In the genomic region with DNA sequence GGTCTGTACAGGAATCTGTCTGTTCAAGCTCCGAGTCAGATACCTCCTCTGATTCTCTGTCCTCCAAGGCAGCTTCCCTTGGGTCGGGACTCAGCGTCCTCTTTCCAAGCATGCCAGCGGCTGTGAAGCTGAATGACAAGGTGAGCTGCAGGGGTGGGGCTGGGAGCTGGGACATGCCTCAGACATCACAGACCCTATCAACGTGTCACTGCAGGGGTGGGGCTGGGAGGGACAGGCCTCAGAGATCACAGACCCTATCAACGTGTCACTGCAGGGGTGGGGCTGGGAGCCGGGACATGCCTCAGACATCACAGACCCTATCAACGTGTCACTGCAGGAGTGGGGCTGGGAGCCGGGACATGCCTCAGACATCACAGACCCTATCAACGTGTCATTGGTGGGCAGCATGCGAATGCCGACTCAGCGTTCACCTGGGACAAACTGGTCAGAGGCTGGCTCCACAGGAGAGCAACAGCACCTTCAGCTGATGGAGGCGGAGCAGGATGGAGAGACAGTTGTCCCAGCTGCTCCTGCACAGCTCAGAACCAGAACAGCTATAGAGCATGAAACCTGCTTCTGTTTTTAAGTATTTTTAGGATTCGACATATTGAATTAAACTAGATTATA, we compare ENCODE assay signal across 22 mouse cellular contexts.
DNase-seq lines count a peak whose midpoint lies in the region; ATAC-seq and TF ChIP-seq lines count a peak whose summit lies in the region.
"Had no signal": no experiment of that assay in that cellular context is flagged by ENCODE, and none has a peak within 500 bp of the region (broad histone marks: within the 10 kb centered on the region; RNA-seq: fewer than 3 reads in every experiment).

No protein-coding gene starts in this region.

- H3K4me1 ChIP-seq in intestine, embryonic 14.5 days (replicated peaks; ENCODE audit: control insufficient read depth, insufficient read depth, low read length): no peaks in the 10 kb centered on the region; the same call in none of the 2 replicates
- 0 out of 2 replicates have a peak, but pooled peaks cover 6% of the 10 kb centered on the region for H3K4me1 ChIP-seq in intestine, postnatal 0 days (replicated peaks; ENCODE audit: control insufficient read depth, insufficient read depth, low read length)
- H3K4me1 ChIP-seq in lung, embryonic 16.5 days (replicated peaks; ENCODE audit: control insufficient read depth, insufficient read depth, low read length): peaks cover 9% of the 10 kb centered on the region
- H3K4me1 ChIP-seq: embryonic facial prominence, embryonic 13.5 days had no signal

- DNase-seq in frontal cortex, postnatal 36 days (ENCODE audit: low spot score in 2 of 2): no peak
- peak; percentile 28 for DNase-seq in intestine, embryonic 14.5 days (ENCODE audit: low spot score)
- DNase-seq in lung, postnatal 4 days: no peak
- DNase-seq in spleen, adult 18-20 months: no peak
- DNase-seq: adrenal gland, adult 2 months; adrenal gland, postnatal 25 days; B cell, adult 2 months; cerebellum, adult 18-20 months; cerebellum, adult 9-11 months; gastrocnemius, adult 2 months; gastrocnemius, postnatal 25 days had no signal

- no peak for TF ChIP-seq CTCF in intestine, postnatal 0 days (IDR thresholded peaks at IDR 0.05; ENCODE audit: low read depth)

- no peak overlapping the region for H3K4me2 ChIP-seq in intestine, embryonic 14.5 days (ENCODE audit: low read length)
- no peak overlapping the region for H3K4me2 ChIP-seq in intestine, postnatal 0 days (replicated peaks; ENCODE audit: low read depth)
- no peak overlapping the region for H3K4me2 ChIP-seq in lung, embryonic 16.5 days (ENCODE audit: low read depth, low read length)
- H3K4me2 ChIP-seq: embryonic facial prominence, embryonic 13.5 days; forebrain, embryonic 12.5 days; intestine, embryonic 15.5 days had no signal

- H3K9ac ChIP-seq in intestine, embryonic 14.5 days (ENCODE audit: low read length): no peak overlapping the region
- no peak overlapping the region for H3K9ac ChIP-seq in intestine, postnatal 0 days (ENCODE audit: low read depth, low read length)
- H3K9ac ChIP-seq in lung, embryonic 16.5 days (ENCODE audit: low read length): no peak overlapping the region
- H3K9ac ChIP-seq: embryonic facial prominence, embryonic 13.5 days; forebrain, embryonic 12.5 days; intestine, embryonic 15.5 days had no signal

- H3K4me3 ChIP-seq in intestine, embryonic 14.5 days (ENCODE audit: low read depth, low read length): no peak overlapping the region
- no peak overlapping the region for H3K4me3 ChIP-seq in intestine, postnatal 0 days (ENCODE audit: low read depth, low read length)
- no peak overlapping the region for H3K4me3 ChIP-seq in lung, embryonic 16.5 days (ENCODE audit: low read length)
- H3K4me3 ChIP-seq: embryonic facial prominence, embryonic 13.5 days; forebrain, embryonic 12.5 days; gastrocnemius, adult 2 months; hindbrain, embryonic 10.5 days; intestine, embryonic 15.5 days had no signal

- peaks cover 12% of the 10 kb centered on the region for H3K9me3 ChIP-seq in intestine, embryonic 14.5 days (ENCODE audit: control insufficient read depth, low read length)
- H3K9me3 ChIP-seq in intestine, postnatal 0 days (ENCODE audit: control insufficient read depth): peaks cover 7% of the 10 kb centered on the region; the same call in 1 of the 2 replicates
- H3K9me3 ChIP-seq in lung, embryonic 16.5 days (ENCODE audit: control insufficient read depth, low read length): peaks cover 11% of the 10 kb centered on the region; the same call in 1 of the 2 replicates
- H3K9me3 ChIP-seq: intestine, embryonic 15.5 days had no signal

- ATAC-seq in frontal cortex, adult (ENCODE audit: low TSS enrichment): peak; percentile 42; the same call in 1 of the 2 replicates
- no peak for ATAC-seq in intestine, embryonic 14.5 days (replicated peaks; ENCODE audit: low FRiP score, low TSS enrichment, low read depth)
- no peak for ATAC-seq in intestine, postnatal 0 days
- 0 out of 2 replicates have a peak, but pooled peaks have one; percentile 7 for ATAC-seq in lung, embryonic 16.5 days (ENCODE audit: low read depth)
- ATAC-seq: CD4-positive, CD25-positive, alpha-beta regulatory T cell, adult 4 months; forebrain, embryonic 16.5 days; hindbrain, postnatal 0 days; intestine, embryonic 15.5 days; Patski had no signal

- H3K36me3 ChIP-seq in intestine, embryonic 14.5 days (ENCODE audit: control insufficient read depth, insufficient read depth, low read length): peaks cover 3% of the 10 kb centered on the region
- peaks cover 13% of the 10 kb centered on the region for H3K36me3 ChIP-seq in intestine, postnatal 0 days (ENCODE audit: control insufficient read depth, insufficient read depth)
- peaks cover 6% of the 10 kb centered on the region for H3K36me3 ChIP-seq in lung, embryonic 16.5 days (ENCODE audit: control insufficient read depth, insufficient read depth, low read length)

- no peak overlapping the region for H3K27ac ChIP-seq in intestine, embryonic 14.5 days (ENCODE audit: low read depth)
- H3K27ac ChIP-seq in intestine, postnatal 0 days (ENCODE audit: low read depth, low read length): no peak overlapping the region
- no peak overlapping the region for H3K27ac ChIP-seq in lung, embryonic 16.5 days (ENCODE audit: low read length)
- H3K27ac ChIP-seq: embryonic facial prominence, embryonic 13.5 days; forebrain, embryonic 12.5 days; gastrocnemius, adult 2 months; hindbrain, embryonic 10.5 days; hindbrain, postnatal 0 days; intestine, embryonic 15.5 days had no signal

- no peaks in the 10 kb centered on the region for H3K27me3 ChIP-seq in intestine, embryonic 14.5 days (replicated peaks; ENCODE audit: control insufficient read depth, insufficient read depth, low read length)
- H3K27me3 ChIP-seq in intestine, postnatal 0 days (replicated peaks; ENCODE audit: control insufficient read depth, insufficient read depth, low read length): no peaks in the 10 kb centered on the region
- no peaks in the 10 kb centered on the region for H3K27me3 ChIP-seq in lung, embryonic 16.5 days (ENCODE audit: control insufficient read depth, insufficient read depth, low read depth, low read length)
- H3K27me3 ChIP-seq: embryonic facial prominence, embryonic 13.5 days; forebrain, embryonic 12.5 days; intestine, embryonic 15.5 days; Patski had no signal

- 74% methylated on average over 15 of the region's 15 CpGs for WGBS in intestine, embryonic 14.5 days
- 69% methylated on average over 15 of the region's 15 CpGs for WGBS in intestine, postnatal 0 days
- WGBS in lung, embryonic 16.5 days: 66% methylated on average over 15 of the region's 15 CpGs

Comparison
In these comparisons a context has a peak if more than half of its experiments do, and no peak if none do; other contexts are left out.
1. ATAC-seq: peak in frontal cortex, adult (single experiment) and lung, embryonic 16.5 days (single experiment); none in intestine, embryonic 14.5 days (single experiment) and intestine, postnatal 0 days (single experiment).